Mouse (Mus musculus) mouse trophoblast stem cell (cell line): Measurements from ENCODE around the gene Ube2d2b.

Experiments
- in situ Hi-C, 2 experiments: fragments of 300-500 bp; cut with MseI, MboI; formaldehyde crosslinking; loops; 2 replicates in 1 of 2; 3 replicates in 1 of 2; pipeline ENCODE4 v1.15.1; 2025

Gene Ube2d2b

DNA sequence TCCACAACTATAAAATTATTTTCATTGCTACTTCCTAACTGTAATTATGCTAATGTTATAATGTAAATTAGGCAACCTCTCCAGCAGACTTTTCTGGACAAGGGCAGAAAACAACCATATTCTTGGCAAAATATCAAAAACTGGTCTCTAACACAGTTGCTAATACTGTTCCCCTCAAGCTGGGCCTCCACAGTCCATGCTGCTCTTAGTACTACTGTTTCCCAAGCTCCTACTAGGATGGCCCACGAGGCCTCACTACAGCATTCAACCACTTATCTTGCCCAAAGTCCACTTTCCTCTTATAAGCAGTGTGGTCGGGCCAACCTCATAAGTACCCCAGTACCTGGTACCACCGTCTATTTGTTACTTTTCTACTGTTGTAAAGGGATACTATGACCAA is 24.7 kb downstream of the Ube2d2b start:
- in situ Hi-C loops, result no loop called here

DNA sequence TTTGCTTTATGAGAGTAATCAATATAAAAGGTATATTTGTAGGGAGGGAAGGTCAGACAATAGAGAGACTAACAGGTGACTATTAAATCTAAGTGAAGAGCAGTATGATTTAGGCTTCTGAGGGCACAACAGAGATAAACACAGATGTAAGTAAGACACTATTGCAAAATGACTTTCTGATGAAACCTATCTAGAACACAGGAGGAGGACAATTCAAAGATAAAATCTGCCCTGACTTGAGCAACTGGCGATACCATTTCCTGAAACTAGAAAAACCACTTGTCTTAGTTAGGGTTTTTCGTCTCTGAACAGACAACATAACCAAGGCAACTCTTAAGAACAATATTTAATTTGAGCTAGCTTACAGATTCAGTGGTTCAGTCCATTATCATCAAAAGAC is 25.6 kb downstream of the Ube2d2b start:
- in situ Hi-C loops, result no loop called here

DNA sequence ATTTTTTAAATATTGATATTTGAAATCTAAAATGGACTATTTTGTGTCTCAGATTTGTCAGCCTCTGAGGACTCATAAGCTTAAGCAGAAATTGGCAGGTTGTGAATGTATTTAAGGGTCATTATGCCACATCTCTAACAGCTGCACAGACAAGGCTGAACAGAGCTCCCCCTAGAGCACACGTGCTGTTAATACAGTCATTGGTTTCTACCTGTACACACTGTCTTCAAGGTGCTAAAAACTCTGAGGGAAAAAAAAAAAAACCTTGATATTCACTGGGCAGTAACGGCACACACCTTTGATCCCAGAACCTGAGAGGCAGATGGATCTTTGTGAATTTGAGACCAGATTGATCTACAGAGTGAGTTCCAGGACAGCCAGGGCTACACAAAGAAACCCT is 29.1 kb downstream of the Ube2d2b start:
- in situ Hi-C loops, result no loop called here

DNA sequence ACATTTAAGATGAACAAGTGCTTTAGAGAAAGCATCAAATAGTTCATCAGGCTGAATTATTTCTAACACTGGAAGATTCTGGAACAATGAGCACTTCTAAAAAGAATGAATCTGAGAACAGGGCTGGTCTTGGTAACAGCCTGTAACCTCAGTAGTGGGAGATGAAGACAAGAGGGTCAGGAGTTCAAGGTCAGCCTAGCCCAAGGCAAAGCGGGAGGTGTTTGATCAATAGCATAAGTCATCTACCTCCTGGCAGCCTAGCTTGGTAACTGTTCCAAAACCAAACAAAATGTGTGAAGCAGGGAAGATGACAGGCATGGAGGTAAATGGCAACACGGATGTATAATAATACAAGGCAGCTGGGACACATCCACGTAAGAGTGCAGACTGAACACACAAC is 34.1 kb downstream of the Ube2d2b start:
- in situ Hi-C loops, result no loop called here

DNA sequence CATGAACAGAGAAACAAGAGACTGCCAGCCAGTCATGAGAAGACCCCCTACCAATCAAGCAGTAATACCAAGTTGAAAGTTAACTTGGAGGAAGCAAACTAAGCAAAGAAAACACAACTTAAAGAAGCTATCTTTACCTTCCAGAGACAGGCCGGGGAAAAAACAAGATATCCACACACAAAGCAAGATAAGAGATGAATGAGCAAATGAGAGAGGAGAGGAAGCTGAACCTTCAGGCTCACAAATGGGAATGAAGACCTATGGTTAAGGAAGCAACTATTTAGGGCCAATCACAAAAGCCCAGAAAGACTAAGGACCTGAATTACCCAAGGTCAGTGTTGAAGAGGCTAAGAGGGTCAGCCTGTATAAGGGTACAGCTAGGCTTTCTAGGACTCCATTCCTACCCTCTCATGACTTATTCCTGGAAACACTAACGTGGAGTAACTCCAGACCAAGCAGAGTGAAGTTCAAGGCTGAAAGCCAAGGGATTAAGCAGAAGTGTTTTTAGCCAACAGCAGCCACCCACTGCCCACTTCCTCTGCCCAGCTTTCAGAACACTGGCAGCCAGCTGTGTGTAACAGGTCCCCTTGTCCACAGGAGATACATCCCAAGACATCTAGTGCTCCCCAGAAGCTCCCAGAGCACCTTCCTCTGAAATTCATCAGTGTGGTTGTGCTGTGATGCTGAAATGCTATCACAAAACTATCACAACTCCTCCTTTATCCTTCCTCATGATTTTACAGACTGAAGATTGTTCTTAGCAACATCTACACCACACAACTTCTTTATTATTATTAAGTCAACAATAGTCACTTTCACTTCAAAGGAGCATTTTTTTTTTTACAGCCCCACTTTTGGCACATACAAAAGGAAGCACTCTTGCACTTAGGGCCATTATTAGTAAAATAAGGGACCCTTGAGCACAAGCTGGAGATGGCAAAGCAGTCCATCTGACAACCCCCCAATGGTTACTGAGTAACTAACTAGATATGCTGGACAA is 36.5 kb downstream of the Ube2d2b start:
- in situ Hi-C loops, result no loop called here

DNA sequence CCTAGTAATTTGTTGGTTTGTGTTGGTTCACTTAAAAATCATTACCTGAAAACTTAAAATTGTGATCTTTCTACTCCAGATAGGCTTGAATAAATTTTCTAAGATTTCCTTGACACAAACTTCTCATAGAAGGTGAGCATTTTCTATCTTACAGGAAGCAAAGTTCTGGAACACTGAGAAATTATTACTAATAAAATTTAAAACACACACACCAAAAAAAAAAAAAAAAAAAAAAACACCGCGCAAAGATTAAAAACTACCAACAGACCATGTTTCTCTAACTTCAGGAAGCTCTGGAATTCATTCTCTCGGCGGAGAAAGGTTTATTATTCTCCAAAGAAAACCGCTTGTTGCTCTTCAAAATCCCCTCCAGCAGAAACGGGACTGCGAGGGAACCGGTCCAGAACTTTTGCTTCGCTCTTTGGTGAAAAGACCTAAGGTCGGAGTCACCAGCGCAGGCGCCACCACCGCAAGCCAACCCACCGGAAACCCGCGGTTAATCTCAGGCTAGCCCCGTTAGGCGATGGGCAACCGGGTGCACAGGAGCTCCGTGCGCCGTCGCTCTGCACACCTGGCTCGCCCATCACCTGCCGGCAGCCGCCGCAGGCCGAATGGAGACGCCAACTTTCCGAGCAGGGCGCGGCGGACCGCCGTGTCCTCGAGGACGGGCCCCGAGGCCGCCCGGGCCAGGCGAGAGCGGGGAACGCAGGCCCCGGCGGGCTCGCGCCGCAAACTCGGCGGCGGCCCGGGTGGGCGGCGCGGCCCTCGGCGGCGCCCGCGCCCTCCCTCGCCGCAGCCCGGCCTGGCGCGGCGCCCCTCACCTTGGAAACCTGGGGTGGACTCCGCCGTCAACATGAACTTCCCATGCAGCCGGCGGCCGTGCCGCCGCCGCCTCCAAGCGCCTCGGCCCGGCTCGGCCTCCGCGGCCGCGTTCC is 38.3 kb downstream of the Ube2d2b start:
- in situ Hi-C loops, result no loop called here

DNA sequence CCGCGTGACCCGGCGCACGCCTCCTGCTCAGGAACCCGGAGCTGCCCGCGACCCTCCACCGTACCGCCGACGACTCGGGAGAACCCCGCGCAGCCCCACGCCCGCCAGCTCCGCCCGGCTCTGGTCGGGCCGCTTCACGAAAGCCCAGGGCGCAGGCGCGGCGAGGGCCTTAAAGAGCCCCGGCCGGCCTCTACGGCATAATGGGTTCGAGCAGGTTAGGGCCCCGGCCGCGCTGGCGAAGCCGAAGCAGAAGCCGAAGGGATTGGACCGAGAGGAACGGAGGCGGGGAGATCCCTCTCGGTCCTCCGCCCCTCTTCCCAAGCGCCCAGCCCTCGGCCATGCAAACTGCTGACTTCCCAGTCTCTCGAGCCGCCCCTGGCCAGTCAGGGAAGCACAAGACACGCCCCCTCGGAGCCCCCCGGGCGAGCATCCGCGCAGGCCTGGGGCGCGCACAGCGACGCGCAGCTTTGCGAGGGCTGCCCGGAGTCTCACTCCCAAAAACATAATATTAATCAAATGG is 39.1 kb downstream of the Ube2d2b start:
- in situ Hi-C loops, result no loop called here

DNA sequence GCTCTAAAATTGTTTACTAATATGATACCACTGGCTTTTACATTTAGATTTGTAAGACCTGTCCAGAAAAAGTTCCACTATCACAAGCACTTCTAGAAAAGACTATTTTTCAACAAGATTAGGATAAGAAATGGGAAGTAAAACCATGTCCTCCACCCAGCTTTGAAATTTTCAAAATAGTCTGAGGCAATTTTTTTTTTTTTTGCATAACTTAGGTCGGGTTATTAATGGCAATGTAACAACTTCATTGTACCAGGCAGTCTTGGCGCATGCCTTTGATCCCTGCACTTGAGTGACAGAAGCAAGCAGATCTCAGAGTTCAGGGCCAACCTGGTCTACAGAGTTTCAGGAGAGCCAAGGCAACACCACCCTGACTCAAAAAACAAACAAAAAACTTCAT is 39.8 kb downstream of the Ube2d2b start:
- in situ Hi-C loops, result no loop called here

DNA sequence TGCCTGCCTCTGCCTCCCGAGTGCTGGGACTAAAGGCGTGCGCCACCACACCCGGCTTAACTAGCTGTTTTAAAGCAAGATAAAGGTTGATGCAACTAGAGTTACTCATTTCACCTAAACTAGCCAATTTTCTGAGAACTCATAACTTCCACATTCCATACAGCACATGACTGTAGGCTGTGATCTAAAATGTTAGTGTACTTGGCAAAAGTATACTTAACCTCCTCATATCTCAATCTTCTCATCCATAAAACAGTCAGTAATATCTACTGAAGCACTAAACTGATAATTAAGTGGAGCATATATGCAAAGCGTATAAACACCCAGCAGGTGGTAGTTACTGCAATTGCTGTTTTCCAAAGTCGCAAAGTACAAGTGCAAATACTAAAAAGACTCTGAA is 43.4 kb downstream of the Ube2d2b start:
- in situ Hi-C loops, result no loop called here

DNA sequence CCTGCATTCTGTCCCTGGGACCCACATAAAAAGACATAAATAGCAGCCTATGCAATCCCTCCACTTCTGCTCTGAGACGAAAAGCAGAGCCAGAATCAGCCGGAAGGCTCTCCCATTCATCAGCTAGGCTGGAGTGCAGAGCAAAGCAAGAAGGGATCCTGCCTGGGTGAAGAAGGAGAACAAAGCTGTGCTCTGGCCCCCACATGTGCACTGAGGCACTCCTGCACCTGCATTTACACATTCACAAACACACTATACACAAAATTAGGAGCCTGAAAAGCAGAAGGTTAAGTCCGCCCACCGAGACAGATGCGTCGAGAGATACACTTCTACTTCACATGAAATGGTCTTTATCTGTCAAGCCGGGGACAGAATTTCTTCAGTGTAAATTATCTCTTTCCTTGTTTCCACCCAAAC is 44.0 kb downstream of the Ube2d2b start:
- in situ Hi-C loops, result no loop called here

DNA sequence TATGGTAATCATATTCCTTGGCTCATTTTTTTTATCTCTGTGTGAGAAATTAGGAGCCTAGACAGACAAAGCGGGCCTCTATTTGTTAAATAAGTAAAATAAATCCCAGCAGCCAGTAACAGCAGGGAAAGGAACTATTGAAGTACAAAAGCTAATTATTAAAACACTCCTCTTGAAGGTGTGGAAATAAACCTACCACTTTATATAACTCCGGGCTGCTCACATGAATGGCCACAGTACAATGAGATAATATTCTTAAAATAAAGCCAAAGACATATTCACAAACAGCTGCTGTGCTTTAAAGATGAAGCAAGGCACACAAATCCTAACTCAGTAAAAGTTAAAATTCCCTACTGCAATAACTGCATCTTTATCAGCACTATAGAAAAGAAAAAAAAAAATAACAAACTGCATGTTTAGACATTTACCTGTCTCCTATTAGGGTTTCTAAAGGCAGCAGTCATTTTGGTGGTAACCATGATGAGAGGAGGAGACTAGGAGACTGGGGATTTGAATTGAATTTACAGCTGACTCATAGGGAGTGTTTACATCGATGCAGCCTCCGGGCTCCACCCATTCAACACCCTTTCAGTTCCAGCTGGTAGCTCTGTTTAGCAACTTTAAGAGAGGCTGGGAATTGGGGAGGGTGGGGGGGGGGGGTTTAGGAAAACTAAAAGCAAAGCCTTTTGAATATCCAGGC is 44.8 kb downstream of the Ube2d2b start, which contains the start of gene Evi5:
Gene Evi5 (minus strand): TSS at position 547 of the 700 bp plus-strand sequence.
- in situ Hi-C loops, result no loop called here

DNA sequence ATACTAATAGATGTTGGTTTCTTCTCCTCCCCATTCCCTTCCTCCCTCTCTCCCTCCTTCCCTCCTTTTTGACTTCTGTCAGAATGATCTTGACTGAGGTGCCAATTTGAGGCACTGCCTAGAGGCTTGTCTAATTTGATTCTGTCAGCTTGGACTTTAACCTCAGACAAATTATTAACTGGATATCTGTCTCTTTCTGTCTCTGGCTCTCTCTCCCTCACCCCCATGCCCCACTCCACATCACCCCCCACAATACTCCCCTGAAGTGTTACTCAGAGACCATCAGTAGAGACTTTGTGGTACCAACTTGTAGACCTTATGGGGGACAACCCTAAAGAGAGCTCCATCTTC is 45.3 kb downstream of the Ube2d2b start:
- in situ Hi-C loops, result no loop called here

DNA sequence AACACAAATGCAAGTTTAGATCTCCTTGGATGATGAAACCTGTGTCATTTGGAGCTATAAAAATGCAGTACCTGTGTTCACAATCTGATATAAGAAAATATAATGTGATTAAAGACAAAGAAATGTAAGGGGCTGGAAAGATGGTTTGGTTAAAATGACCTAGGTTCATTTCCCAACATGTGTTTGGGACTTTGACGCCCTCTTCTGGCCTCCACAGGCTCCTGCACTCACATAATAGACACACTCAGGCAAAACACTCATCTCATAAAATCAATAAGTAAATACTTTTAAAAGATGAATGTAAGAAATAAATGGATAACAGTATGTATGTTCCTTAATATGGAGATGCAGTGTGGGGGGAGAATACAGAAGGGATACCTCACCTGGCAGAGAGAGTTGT is 47.2 kb downstream of the Ube2d2b start:
- in situ Hi-C loops, result no loop called here

DNA sequence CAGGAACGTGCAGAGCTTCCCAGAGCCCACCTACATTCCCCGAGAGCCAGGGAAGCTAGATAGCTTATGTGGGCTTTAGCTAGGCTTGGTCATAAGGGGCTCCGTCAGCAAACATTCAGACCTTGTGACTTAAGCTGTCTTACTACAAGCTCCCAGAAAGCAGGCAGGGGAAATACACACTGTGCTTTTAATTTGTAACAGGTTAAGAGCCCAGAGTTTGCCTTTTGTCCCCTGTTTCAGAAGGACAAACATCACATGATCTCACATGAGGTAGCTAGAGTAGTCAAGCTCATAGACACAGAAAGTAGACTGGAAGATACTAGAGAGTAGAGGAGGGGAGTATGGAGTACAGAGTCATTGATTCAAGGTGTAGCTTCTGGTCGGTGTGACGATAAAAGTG is 50.8 kb downstream of the Ube2d2b start:
- in situ Hi-C loops, result no loop called here
